Mouse (Mus musculus): Measurements from ENCODE around the gene Mag. TPM values are rescaled to one million over a fixed set of nuclear protein-coding genes. Genes with fewer than 3 reads are reported as not detected.

Mag gene
- total RNA-seq (2014; rRNA removed; ENCODE audit: low replicate concordance): 0.38 and 1.2 TPM in 2 replicates
- 0.07 and 0.10 TPM in 2 replicates for polyA plus RNA-seq (2015; fragmentation: Nextera tagmentation; extraction: Ambion mirVana)

GRCm38 (mm10) chr7:30914732-30915131, at the start of gene Mag:
Mag (minus strand) TSS chr7:30914873.
- TF ChIP-seq EP300 (IDR thresholded peaks at IDR 0.05; ENCODE audit: low read depth) (no peak), CTCF (IDR thresholded peaks at IDR 0.05; ENCODE audit: low read depth) (no peak)
- ATAC-seq (ENCODE audit: insufficient read depth, low read depth): no peak
- no peak within 1 kb of the TSS for H3K27ac ChIP-seq (ENCODE audit: low read depth)
- H3K4me3 ChIP-seq (ENCODE audit: low read depth, low read length): no peak within 1 kb of the TSS
- no peak for DNase-seq (ENCODE audit: low spot score)
- H3K9ac ChIP-seq (replicated peaks; ENCODE audit: low read depth, low read length): no peak within 1 kb of the TSS
- H3K4me2 ChIP-seq (ENCODE audit: low read depth, low read length): no peak within 1 kb of the TSS
- no peaks in the 10 kb centered on the region for H3K36me3 ChIP-seq (replicated peaks; ENCODE audit: control insufficient read depth, insufficient read depth, low read length)
- WGBS: 70% methylated on average over 8 of the region's 8 CpGs
- no peaks in the 10 kb centered on the region for H3K4me1 ChIP-seq (ENCODE audit: control insufficient read depth, insufficient read depth)
- H3K27me3 ChIP-seq (ENCODE audit: control insufficient read depth, insufficient read depth, low read length): no peaks in the 10 kb centered on the region
- H3K9me3 ChIP-seq (replicated peaks; ENCODE audit: control insufficient read depth, low read length): no peaks in the 10 kb centered on the region

DNA sequence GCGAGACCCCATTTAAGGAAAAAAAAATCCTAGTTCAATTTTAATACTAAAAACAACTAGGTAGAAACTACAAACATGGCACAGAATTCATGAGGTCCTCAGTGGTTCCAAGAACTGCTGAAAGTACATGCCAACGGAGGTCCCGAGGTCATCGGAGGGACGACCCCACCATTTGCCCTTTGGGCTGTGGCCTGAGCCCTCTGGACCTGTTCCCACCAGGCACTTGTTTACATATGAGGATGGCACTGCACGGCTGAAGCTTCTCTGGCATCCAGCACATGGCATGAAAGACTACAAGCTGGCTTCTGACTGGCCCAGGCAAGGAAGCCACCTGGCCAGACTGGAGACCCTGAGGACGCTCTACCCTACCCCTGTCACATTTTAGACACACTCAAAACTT, 49.7 kb upstream of the Mag start:
- TF ChIP-seq CTCF (IDR thresholded peaks at IDR 0.05; ENCODE audit: low read depth) (no peak), EP300 (IDR thresholded peaks at IDR 0.05; ENCODE audit: low read depth) (no peak)
- Histone ChIP-seq H3K4me3 (ENCODE audit: low read depth, low read length) (no peak overlapping the region), H3K9me3 (replicated peaks; ENCODE audit: control insufficient read depth, low read length) (no peaks in the 10 kb centered on the region), H3K27ac (ENCODE audit: low read depth) (no peak overlapping the region), H3K36me3 (replicated peaks; ENCODE audit: control insufficient read depth, insufficient read depth, low read length) (no peaks in the 10 kb centered on the region), H3K4me1 (ENCODE audit: control insufficient read depth, insufficient read depth) (peaks cover 19% of the 10 kb centered on the region), H3K4me2 (ENCODE audit: low read depth, low read length) (no peak overlapping the region), H3K9ac (replicated peaks; ENCODE audit: low read depth, low read length) (no peak overlapping the region), H3K27me3 (ENCODE audit: control insufficient read depth, insufficient read depth, low read length) (no peaks in the 10 kb centered on the region)
- ATAC-seq (ENCODE audit: insufficient read depth, low read depth) (no peak), DNase-seq (ENCODE audit: low spot score) (no peak)
- 83% methylated on average over 7 of the region's 7 CpGs for WGBS

GRCm38 (mm10) chr7:30962862-30963261, 48.2 kb upstream of the Mag start:
- no peak for ATAC-seq (ENCODE audit: insufficient read depth, low read depth)
- no peaks in the 10 kb centered on the region for H3K27me3 ChIP-seq (ENCODE audit: control insufficient read depth, insufficient read depth, low read length)
- H3K4me2 ChIP-seq (ENCODE audit: low read depth, low read length): no peak overlapping the region
- DNase-seq (ENCODE audit: low spot score): no peak
- no peak overlapping the region for H3K4me3 ChIP-seq (ENCODE audit: low read depth, low read length)
- 88% methylated on average over 5 of the region's 5 CpGs for WGBS
- no peak overlapping the region for H3K27ac ChIP-seq (ENCODE audit: low read depth)
- H3K36me3 ChIP-seq (replicated peaks; ENCODE audit: control insufficient read depth, insufficient read depth, low read length): peaks cover 6% of the 10 kb centered on the region; the same call in 1 of the 2 replicates
- H3K9me3 ChIP-seq (replicated peaks; ENCODE audit: control insufficient read depth, low read length): no peaks in the 10 kb centered on the region
- H3K4me1 ChIP-seq (ENCODE audit: control insufficient read depth, insufficient read depth): peaks cover 27% of the 10 kb centered on the region
- TF ChIP-seq CTCF (IDR thresholded peaks at IDR 0.05; ENCODE audit: low read depth): no peak
- no peak for TF ChIP-seq EP300 (IDR thresholded peaks at IDR 0.05; ENCODE audit: low read depth)
- H3K9ac ChIP-seq (replicated peaks; ENCODE audit: low read depth, low read length): no peak overlapping the region

- Histone ChIP-seq H3K27me3 (ENCODE audit: control insufficient read depth, insufficient read depth, low read length) (no peaks in the 10 kb centered on the region), H3K27ac (ENCODE audit: low read depth) (no peak overlapping the region), H3K9me3 (replicated peaks; ENCODE audit: control insufficient read depth, low read length) (no peaks in the 10 kb centered on the region), H3K4me1 (ENCODE audit: control insufficient read depth, insufficient read depth) (peaks cover 34% of the 10 kb centered on the region), H3K9ac (replicated peaks; ENCODE audit: low read depth, low read length) (no peak overlapping the region), H3K36me3 (replicated peaks; ENCODE audit: control insufficient read depth, insufficient read depth, low read length) (peaks cover 12% of the 10 kb centered on the region), H3K4me2 (ENCODE audit: low read depth, low read length) (no peak overlapping the region), H3K4me3 (ENCODE audit: low read depth, low read length) (no peak overlapping the region)
- WGBS: 78% methylated on average over 6 of the region's 6 CpGs
- no peak for TF ChIP-seq EP300 (IDR thresholded peaks at IDR 0.05; ENCODE audit: low read depth)
- no peak for TF ChIP-seq CTCF (IDR thresholded peaks at IDR 0.05; ENCODE audit: low read depth)
- no peak for ATAC-seq (ENCODE audit: insufficient read depth, low read depth)
- no peak for DNase-seq (ENCODE audit: low spot score)
Observed at GRCm38 (mm10) chr7:30959786-30960349, 45.2 kb upstream of the Mag start.

DNA sequence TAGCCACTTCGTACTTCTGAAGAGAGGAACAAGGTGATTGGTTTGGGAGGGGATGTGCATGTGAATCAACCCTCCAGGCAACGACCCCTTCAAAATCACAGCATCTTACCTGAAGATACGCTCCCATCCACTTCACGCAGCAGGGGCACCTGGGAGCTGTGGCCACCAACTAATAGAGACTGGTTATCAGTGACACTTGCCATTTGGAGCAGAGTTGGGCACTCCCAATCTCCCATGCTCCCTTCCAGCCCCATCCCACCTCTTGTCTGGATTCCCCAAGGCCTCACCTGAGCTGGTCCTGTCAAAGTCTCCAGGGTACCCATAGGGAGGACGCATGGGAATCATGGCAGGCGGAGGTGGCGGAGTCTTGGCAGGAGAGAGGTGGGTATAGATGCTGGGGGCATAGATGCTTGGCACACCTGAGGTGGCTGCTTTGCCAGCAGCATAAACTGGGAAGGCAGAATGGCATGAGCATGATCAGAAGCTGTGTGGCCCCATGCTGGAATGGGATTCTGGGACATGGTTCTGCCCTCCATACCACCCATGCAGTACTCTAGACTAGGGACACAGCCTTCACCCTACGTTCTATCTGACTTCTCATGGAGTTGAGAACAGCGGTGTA, 44.3 kb upstream of the Mag start:
- Histone ChIP-seq H3K9ac (replicated peaks; ENCODE audit: low read depth, low read length) (no peak overlapping the region), H3K9me3 (replicated peaks; ENCODE audit: control insufficient read depth, low read length) (no peaks in the 10 kb centered on the region), H3K4me2 (ENCODE audit: low read depth, low read length) (no peak overlapping the region), H3K27ac (ENCODE audit: low read depth) (no peak overlapping the region), H3K4me1 (ENCODE audit: control insufficient read depth, insufficient read depth) (peaks cover 29% of the 10 kb centered on the region), H3K36me3 (replicated peaks; ENCODE audit: control insufficient read depth, insufficient read depth, low read length) (peaks cover 21% of the 10 kb centered on the region), H3K27me3 (ENCODE audit: control insufficient read depth, insufficient read depth, low read length) (no peaks in the 10 kb centered on the region), H3K4me3 (ENCODE audit: low read depth, low read length) (no peak overlapping the region)
- TF ChIP-seq CTCF (IDR thresholded peaks at IDR 0.05; ENCODE audit: low read depth) (no peak), EP300 (IDR thresholded peaks at IDR 0.05; ENCODE audit: low read depth) (peak; percentile 28; the same call in 1 of the 2 replicates)
- WGBS: 95% methylated on average over 9 of the region's 9 CpGs
- ATAC-seq (ENCODE audit: insufficient read depth, low read depth) (no peak), DNase-seq (ENCODE audit: low spot score) (no peak)
